Mouse (Mus musculus): ENCODE data around the gene H2-Q2.
"Not testable (repeated sequence)": the region's sequence is repeated elsewhere in the genome, so short reads cannot be mapped to it uniquely, and the experiment has no call there.

DNA sequence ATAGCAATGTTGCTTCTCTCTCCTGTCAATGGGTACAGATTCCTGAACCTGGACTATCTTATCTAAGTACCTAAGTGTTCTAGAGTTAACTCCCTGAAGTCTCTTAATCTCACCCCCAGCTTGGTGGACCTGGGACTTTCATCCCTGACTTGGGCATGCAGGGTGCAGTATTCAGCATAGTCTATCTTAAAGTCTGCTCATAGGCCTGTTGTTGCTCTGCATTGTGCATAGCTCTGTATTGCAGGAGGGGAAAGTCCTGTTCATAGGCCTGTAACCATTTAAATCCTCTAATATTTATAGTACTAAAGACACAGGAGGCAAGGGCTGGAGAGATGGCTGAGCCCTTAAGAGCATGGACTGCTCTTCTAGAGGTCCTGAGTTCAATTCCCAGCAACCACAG is 5.6 kb downstream of the H2-Q2 start:
- not testable (repeated sequence) for TF ChIP-seq CTCF, EP300 (IDR thresholded peaks at IDR 0.05)
